Mouse (Mus musculus) stomach, embryonic 16.5 days (tissue): ENCODE measurements around the gene Spock1. TPM values are rescaled to one million over a fixed set of nuclear protein-coding genes. Genes with fewer than 3 reads are reported as not detected.

Experiments used
- ATAC-seq: fragments of 200-750 bp; cut with Nextera tagmentation; 2 replicates; pipeline ENCODE4 v1.8.0; 2017; ENCODE audit warnings: moderate number of reproducible peaks, moderate TSS enrichment; ENCODE audit not compliant: insufficient read depth, low FRiP score
- H3K27ac ChIP-seq: fragments of 300-500 bp; sonication (generic); 2 replicates; pipeline ENCODE4 v1.5.1; 2014; ENCODE audit warnings: low read length
- H3K27me3 ChIP-seq: fragments of 300-500 bp; sonication (generic); 2 replicates; pipeline ENCODE4 v1.6.1; 2014; ENCODE audit warnings: low read length, control low read depth, mixed read lengths; ENCODE audit not compliant: control insufficient read depth, insufficient read depth
- H3K36me3 ChIP-seq: fragments of 300-500 bp; sonication (generic); 2 replicates; pipeline ENCODE4 v1.6.1; 2014; ENCODE audit warnings: low read length; ENCODE audit not compliant: control insufficient read depth, insufficient read depth
- H3K4me1 ChIP-seq: fragments of 300-500 bp; sonication (generic); 2 replicates; pipeline ENCODE4 v1.6.1; 2014; ENCODE audit warnings: low read length, control low read depth, mixed read lengths; ENCODE audit not compliant: control insufficient read depth, insufficient read depth
- H3K4me2 ChIP-seq: fragments of 300-500 bp; sonication (generic); 2 replicates; pipeline ENCODE4 v1.6.1; 2014; ENCODE audit warnings: low read depth, low read length, mixed read lengths
- H3K4me3 ChIP-seq: fragments of 300-500 bp; sonication (generic); replicated peaks from 2 replicates; pipeline ENCODE4 v1.5.1; 2014; ENCODE audit warnings: mild to moderate bottlenecking, low read length
- H3K9ac ChIP-seq: fragments of 300-500 bp; sonication (generic); 2 replicates; pipeline ENCODE4 v1.6.1; 2014; ENCODE audit warnings: low read length
- H3K9me3 ChIP-seq: fragments of 300-500 bp; sonication (generic); replicated peaks from 2 replicates; pipeline ENCODE4 v1.6.1; 2016; ENCODE audit warnings: low read length, control low read depth; ENCODE audit not compliant: control insufficient read depth
- WGBS: fragments of 180-500 bp; shearing (Covaris S2); extraction: QIAGEN DNeasy Blood & Tissue Kit; methylation state at CpG from one replicate; pipeline ENCODE4 v1.1.7; 2014; 5-methylcytosine and 5-hydroxymethylcytosine counted together
- polyA plus RNA-seq: library from polyadenylated mRNA; unstranded; fragments of >200 nt; fragmentation: Nextera tagmentation; extraction: Ambion mirVana; gene quantifications from 2 replicates; pipeline ENCODE4 v1.2.1, GENCODE M21; 2015

Spock1 gene
- polyA plus RNA-seq, 1 experiment from 2014 or later, result 2.8 TPM

GRCm38 (mm10) chr13:57855766-57856165, 52.4 kb downstream of the Spock1 start:
- H3K36me3 ChIP-seq, result no peaks in the 10 kb centered on the region
- H3K4me3 ChIP-seq, result no peak overlapping the region
- H3K4me1 ChIP-seq, result no peaks in the 10 kb centered on the region
- no peaks in the 10 kb centered on the region for H3K27me3 ChIP-seq
- no peak overlapping the region for H3K9ac ChIP-seq
- ATAC-seq, result no peak
- no peak overlapping the region for H3K27ac ChIP-seq
- H3K9me3 ChIP-seq, result no peaks in the 10 kb centered on the region
- H3K4me2 ChIP-seq, result no peak overlapping the region
- WGBS, result 76% methylated on average over 4 of the region's 4 CpGs

- no peak for ATAC-seq
- Histone ChIP-seq H3K27ac (no peak overlapping the region), H3K4me1 (no peaks in the 10 kb centered on the region), H3K9me3 (no peaks in the 10 kb centered on the region), H3K9ac (no peak overlapping the region), H3K27me3 (no peaks in the 10 kb centered on the region), H3K36me3 (no peaks in the 10 kb centered on the region), H3K4me3 (no peak overlapping the region), H3K4me2 (no peak overlapping the region)
- 86% methylated on average over 8 of the region's 8 CpGs for WGBS
Measured at GRCm38 (mm10) chr13:57854416-57854815, 53.7 kb downstream of the Spock1 start.

GRCm38 (mm10) chr13:57853621-57854020, 54.5 kb downstream of the Spock1 start:
- Histone ChIP-seq H3K9me3 (no peaks in the 10 kb centered on the region), H3K36me3 (no peaks in the 10 kb centered on the region), H3K4me2 (no peak overlapping the region), H3K9ac (no peak overlapping the region), H3K27me3 (no peaks in the 10 kb centered on the region), H3K27ac (no peak overlapping the region), H3K4me1 (no peaks in the 10 kb centered on the region), H3K4me3 (no peak overlapping the region)
- ATAC-seq, result no peak
- WGBS, result 66% methylated on average over 1 of the region's 1 CpGs

- H3K27me3 ChIP-seq, result no peaks in the 10 kb centered on the region
- no peaks in the 10 kb centered on the region for H3K4me1 ChIP-seq
- H3K27ac ChIP-seq, result no peak overlapping the region
- no peaks in the 10 kb centered on the region for H3K36me3 ChIP-seq
- no peak overlapping the region for H3K9ac ChIP-seq
- no peaks in the 10 kb centered on the region for H3K9me3 ChIP-seq
- H3K4me3 ChIP-seq, result no peak overlapping the region
- ATAC-seq, result no peak
- WGBS, result 70% methylated on average over 10 of the region's 10 CpGs
- H3K4me2 ChIP-seq, result no peak overlapping the region
Measured at GRCm38 (mm10) chr13:57853156-57853555, 55.0 kb downstream of the Spock1 start.

- no peak overlapping the region for H3K4me3 ChIP-seq
- no peaks in the 10 kb centered on the region for H3K9me3 ChIP-seq
- no peaks in the 10 kb centered on the region for H3K27me3 ChIP-seq
- H3K27ac ChIP-seq, result no peak overlapping the region
- 98% methylated on average over 1 of the region's 1 CpGs for WGBS
- no peaks in the 10 kb centered on the region for H3K4me1 ChIP-seq
- no peaks in the 10 kb centered on the region for H3K36me3 ChIP-seq
- H3K4me2 ChIP-seq, result no peak overlapping the region
- H3K9ac ChIP-seq, result no peak overlapping the region
- no peak for ATAC-seq
Measured at GRCm38 (mm10) chr13:57848931-57849330, 59.2 kb downstream of the Spock1 start.

- H3K9me3 ChIP-seq, result no peaks in the 10 kb centered on the region
- WGBS, result 85% methylated on average over 4 of the region's 4 CpGs
- no peak overlapping the region for H3K9ac ChIP-seq
- H3K4me1 ChIP-seq, result no peaks in the 10 kb centered on the region
- no peaks in the 10 kb centered on the region for H3K27me3 ChIP-seq
- no peak overlapping the region for H3K27ac ChIP-seq
- no peak overlapping the region for H3K4me3 ChIP-seq
- H3K36me3 ChIP-seq, result no peaks in the 10 kb centered on the region
- H3K4me2 ChIP-seq, result no peak overlapping the region
- no peak for ATAC-seq
Measured at GRCm38 (mm10) chr13:57847101-57847500, 61.0 kb downstream of the Spock1 start.

- H3K27ac ChIP-seq, result no peak overlapping the region
- 89% methylated on average over 9 of the region's 9 CpGs for WGBS
- no peak overlapping the region for H3K4me3 ChIP-seq
- no peaks in the 10 kb centered on the region for H3K4me1 ChIP-seq
- no peak for ATAC-seq
- H3K36me3 ChIP-seq, result no peaks in the 10 kb centered on the region
- no peaks in the 10 kb centered on the region for H3K9me3 ChIP-seq
- no peak overlapping the region for H3K9ac ChIP-seq
- H3K4me2 ChIP-seq, result no peak overlapping the region
- no peaks in the 10 kb centered on the region for H3K27me3 ChIP-seq
Measured at GRCm38 (mm10) chr13:57846468-57846867, 61.7 kb downstream of the Spock1 start.

GRCm38 (mm10) chr13:57841141-57841848, 66.8 kb downstream of the Spock1 start:
- no peak for ATAC-seq
- no peak overlapping the region for H3K4me3 ChIP-seq
- no peaks in the 10 kb centered on the region for H3K9me3 ChIP-seq
- H3K4me1 ChIP-seq, result no peaks in the 10 kb centered on the region
- H3K27me3 ChIP-seq, result no peaks in the 10 kb centered on the region
- WGBS, result 92% methylated on average over 5 of the region's 5 CpGs
- no peak overlapping the region for H3K27ac ChIP-seq
- no peaks in the 10 kb centered on the region for H3K36me3 ChIP-seq
- H3K4me2 ChIP-seq, result no peak overlapping the region
- no peak overlapping the region for H3K9ac ChIP-seq

- no peaks in the 10 kb centered on the region for H3K4me1 ChIP-seq
- no peak for ATAC-seq
- no peaks in the 10 kb centered on the region for H3K27me3 ChIP-seq
- no peak overlapping the region for H3K9ac ChIP-seq
- H3K4me2 ChIP-seq, result no peak overlapping the region
- H3K36me3 ChIP-seq, result no peaks in the 10 kb centered on the region
- H3K9me3 ChIP-seq, result 0 out of 2 replicates have a peak, but pooled peaks cover 2% of the 10 kb centered on the region
- 79% methylated on average over 5 of the region's 5 CpGs for whole genome bisulfite sequencing
- H3K27ac ChIP-seq, result no peak overlapping the region
- no peak overlapping the region for H3K4me3 ChIP-seq
Measured at GRCm38 (mm10) chr13:57837691-57838437, 70.3 kb downstream of the Spock1 start.
